Mouse (Mus musculus) ovary, postnatal 10 days (tissue): ENCODE results near the gene Cdkl4.
"Not testable (repeated sequence)": the region's sequence is repeated elsewhere in the genome, so short reads cannot be mapped to it uniquely, and the experiment has no call there.

Experiments
- DNase-seq: peaks from one replicate; pipeline ENCODE4 v3.0.0; 2022; ENCODE audit warnings: low spot score

Gene Cdkl4

GRCm38 (mm10) chr17:80577639-80578038, at the start of gene Cdkl4:
Gene Cdkl4, minus strand, starts transcription at chr17:80577813.
- no peak for DNase-seq

- DNase-seq: no peak
These were observed 47.4 kb upstream of the Cdkl4 start for GRCm38 (mm10) chr17:80624979-80625378.

GRCm38 (mm10) chr17:80621691-80622090, 44.1 kb upstream of the Cdkl4 start:
- DNase-seq: no peak

GRCm38 (mm10) chr17:80620786-80621423, 43.3 kb upstream of the Cdkl4 start:
- DNase-seq: peak; percentile 14

GRCm38 (mm10) chr17:80619556-80619955, 41.9 kb upstream of the Cdkl4 start:
- no peak for DNase-seq

- DNase-seq: no peak
These were observed 41.3 kb upstream of the Cdkl4 start for GRCm38 (mm10) chr17:80618890-80619289.

DNA sequence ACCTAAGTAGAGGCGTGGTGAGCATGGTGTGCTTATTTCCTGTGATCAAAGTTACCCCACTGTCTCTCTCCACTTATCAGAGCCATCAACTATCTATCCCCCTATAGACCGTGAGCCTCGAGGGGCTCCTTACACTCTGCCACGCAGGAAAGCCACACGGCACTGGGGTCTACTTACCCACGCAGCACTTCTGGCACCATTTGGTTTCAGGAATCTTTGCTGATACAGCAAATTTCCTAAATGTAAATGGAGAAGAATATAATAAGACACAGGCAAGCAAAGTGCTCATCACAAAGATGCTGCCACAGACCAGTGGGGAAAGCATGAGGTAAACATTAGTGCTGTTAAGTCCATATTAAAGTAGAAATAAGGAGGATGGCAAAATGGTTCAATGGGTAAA, 26.2 kb upstream of the Cdkl4 start:
- no peak for DNase-seq

GRCm38 (mm10) chr17:80603079-80603625, 25.5 kb upstream of the Cdkl4 start:
- DNase-seq: no peak

DNA sequence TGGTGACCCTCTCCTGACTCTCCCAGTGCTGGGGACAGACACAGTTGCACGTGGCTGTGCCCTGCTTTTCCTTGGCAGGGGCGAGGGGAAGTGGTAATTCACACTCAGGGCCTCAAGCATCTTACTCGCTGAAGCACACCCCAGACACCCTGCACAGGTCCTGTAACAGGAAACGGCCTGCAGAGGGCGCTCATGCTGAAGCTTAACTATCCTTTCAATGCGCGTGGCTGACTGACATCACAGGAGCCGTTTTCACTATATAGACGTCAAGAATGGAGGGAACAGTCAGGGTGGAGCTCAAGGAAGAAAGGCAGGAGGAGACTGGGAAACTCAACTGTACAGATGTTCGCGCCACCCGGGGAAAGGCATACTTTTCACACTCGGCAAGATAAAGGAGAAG, 23.8 kb upstream of the Cdkl4 start:
- no peak for DNase-seq

- DNase-seq: no peak
These were observed 5.4 kb upstream of the Cdkl4 start for GRCm38 (mm10) chr17:80583051-80583450.

GRCm38 (mm10) chr17:80579901-80580300, 2.3 kb upstream of the Cdkl4 start:
- no peak for DNase-seq

DNA sequence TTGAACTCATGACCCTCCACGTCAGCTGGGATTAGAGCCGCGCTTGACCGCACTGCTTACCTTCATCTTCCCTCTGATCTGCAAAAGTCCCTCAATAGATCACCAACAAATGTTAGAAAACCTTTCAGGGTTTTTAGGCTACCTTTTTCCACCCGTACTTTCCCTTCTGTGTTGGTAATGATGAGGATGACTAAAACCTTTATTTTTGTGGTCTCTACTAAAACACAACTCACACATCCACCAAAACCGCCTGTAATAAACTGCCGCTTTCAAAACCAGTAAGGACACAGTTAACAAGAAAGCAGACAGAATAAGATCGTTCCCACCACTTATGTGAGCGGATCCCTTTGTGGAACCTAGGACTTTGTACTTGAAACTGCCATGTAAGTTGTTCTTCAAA, 1.5 kb upstream of the Cdkl4 start:
- no peak for DNase-seq

DNA sequence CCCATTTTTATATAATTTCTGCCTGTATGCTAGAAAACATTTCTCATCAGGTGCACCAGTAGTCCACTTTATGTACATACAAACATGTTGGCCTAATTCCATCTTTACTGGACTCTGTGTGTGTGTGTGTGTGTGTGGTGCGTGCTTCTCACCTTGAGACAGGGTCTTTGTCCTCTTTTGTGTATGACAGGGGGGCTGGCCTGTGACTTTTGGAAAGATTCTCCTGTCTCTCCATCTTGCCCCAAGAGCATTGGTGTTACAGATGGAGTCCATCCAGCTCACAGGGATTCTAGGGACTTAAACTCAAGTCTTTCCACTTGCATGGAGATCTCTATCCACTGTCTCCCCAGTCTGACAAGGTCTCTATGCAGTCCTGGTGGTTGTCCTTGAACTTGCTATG, 428 bp upstream of the Cdkl4 start:
- no peak for DNase-seq

GRCm38 (mm10) chr17:80577214-80577613, 399 bp downstream of the Cdkl4 start:
- DNase-seq: no peak

- no peak for DNase-seq
These were observed 2.6 kb downstream of the Cdkl4 start for GRCm38 (mm10) chr17:80575008-80575407.

DNA sequence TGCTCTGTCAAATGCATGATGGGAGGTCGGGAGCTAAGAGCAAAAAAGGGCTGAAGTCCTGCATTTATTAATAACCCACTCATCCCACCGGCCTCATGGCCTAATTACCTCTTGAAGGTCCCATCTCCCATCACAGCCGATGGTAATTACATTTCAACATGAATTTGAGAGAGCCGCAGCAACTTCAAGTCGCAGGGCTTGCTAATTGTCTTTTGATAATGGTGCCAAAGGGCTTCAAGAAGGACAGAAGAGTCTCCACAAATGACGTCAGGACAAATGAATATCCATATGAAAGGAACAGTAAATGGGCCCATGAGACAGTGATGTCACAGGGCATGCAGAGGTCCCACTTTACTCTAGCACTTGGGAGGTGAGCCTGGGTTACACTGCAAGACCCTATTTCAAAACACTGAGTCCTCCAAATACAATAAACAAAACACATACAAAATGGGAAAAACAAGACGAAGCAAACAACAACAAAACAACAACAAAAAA, 3.1 kb downstream of the Cdkl4 start:
- no peak for DNase-seq

DNA sequence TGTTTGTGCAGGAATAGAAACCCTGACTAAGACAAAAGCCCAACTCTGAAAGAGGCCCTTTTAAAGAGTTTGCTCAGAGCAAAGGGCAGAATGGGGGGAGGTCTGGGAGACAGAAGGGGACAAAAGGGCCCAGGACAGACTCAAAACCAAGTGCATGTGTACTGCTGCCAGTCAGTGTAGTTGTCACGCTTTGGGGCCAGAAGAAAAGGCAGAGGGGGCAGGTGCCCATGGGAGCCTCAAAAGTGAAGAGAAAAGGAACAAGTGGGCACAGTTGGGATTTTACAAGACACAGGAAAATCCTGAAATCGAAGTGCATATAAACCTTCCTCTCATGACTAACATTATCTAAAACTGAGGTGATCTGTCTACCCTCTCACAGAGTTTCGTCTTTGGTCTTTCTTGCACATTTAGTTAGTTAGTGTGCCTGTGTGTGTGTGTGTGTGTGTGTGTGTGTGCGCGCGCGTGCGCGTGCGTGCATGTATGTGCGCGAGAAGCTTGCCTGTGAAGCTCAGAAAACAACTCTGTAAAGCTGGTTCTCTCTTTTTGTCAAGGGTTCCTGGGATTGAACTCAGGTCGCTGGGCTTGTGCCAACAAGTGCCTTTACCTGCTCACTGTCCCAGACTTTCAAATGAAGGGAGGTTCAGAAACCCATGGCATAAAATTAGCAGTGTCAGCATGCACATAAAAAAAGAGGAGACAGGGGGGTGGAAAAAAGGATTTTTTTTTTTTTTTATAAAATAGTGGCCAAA, 5.3 kb downstream of the Cdkl4 start:
- DNase-seq: no peak

GRCm38 (mm10) chr17:80571460-80571859, 6.2 kb downstream of the Cdkl4 start:
- no peak for DNase-seq

DNA sequence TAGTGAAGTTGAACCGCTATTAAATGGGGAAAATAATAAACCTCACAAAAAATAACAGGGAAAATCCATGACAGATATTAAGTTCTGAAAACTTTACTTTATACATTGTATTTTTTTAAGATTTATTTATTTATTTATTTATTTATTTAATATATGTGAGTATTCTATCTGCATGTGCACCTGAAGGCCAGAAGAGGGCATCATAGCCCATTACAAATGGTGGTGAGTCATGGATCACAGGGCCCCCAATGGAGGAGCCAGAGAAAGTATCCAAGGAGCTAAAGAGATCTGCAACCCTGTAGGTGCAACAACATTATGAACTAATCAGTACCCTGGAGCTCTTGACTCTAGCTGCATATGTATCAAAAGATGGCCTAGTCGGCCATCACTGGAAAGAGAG, 7.9 kb downstream of the Cdkl4 start:
- not testable (repeated sequence) for DNase-seq

DNA sequence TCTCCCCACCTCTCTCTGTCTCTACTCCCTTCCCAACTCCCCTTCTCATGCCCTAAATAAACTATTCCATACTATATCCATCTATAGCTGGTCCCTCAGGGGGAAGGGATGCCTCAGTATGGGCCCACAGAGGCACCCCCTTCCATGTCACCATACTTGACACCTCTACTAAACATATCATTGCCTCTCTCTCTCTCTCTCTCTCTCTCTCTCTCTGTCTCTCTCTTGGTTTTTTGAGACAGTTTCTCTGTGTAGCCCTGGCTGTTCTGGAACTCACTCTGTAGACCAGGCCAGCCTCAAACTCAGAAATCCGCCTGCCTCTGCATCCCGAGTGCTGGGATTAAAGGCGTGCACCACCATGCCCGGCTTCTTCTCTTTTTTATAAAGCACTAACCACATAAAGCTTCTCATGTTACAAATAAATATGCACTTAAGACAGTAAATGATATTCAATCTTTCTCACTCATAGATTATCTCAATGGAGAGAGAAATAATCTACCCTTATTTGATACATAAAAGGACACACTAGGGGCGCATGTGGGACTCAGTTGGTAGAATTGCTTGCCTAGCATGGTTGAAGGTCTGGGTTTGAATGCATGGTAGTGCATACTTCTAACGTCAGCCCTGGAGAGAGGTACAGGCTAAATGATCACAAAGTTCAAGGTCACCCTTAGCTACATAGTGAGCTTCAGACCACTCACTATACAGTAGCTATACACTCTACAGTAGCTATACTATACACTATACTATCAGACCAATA, 8.6 kb downstream of the Cdkl4 start:
- no peak for DNase-seq

DNA sequence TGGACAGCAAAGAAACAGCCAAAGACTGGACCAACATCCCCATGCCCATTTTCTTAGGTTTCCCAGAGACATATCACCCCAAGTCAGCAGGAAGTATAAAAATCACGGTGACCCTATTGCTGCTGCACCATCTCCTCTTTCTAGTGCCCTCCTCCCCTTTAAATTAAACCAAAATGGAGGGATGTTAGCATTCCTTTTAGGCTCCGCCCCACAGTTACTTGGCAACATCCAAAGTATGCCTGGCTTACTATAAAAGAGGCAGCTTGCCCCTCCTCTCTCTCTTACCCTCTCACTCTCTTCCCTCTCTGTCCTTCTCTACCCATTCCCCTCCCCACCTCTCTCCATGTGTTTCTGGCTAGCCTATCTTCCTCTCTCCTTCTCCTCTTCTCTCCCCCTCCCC, 9.2 kb downstream of the Cdkl4 start:
- no peak for DNase-seq

GRCm38 (mm10) chr17:80564611-80564924, 13.0 kb downstream of the Cdkl4 start:
- DNase-seq: no peak
